ENCODE assay signal across 8 mouse cellular contexts in the genomic region with DNA sequence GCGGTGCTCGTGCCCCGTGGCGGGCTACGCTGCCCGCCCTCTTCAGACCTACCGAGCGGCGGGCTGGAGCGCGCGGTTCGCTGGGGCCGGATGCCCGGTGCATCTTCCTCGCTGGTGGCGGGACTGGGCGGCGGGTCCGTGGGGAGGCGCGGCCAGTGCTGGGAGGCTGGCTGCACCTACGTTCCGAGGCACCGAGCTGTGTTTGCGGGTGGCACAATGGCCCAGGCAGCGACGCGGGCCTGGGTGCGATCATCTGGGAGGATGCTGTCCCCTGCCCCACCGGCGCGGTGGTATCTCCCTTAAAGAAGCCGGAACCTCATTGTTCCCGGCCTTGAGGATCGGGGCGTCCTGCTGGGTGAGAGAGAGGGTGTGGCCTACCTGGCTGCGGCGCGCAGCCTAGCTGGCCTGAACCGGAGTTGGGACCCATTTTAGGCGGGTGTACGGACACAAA. TPM values are rescaled to one million over a fixed set of nuclear protein-coding genes. Genes with fewer than 3 reads are reported as not detected.
DNase-seq lines count a peak whose midpoint lies in the region; ATAC-seq and TF ChIP-seq lines count a peak whose summit lies in the region.

Gene Pdik1l (minus strand): TSS at position 321 of the 451 bp plus-strand sequence.

- peak within 1 kb of the TSS; percentile 85 for H3K27ac ChIP-seq in ES-Bruce4 (ENCODE audit: insufficient read depth, low read length)
- H3K27ac ChIP-seq in forebrain, embryonic 11.5 days (ENCODE audit: low read depth, low read length) = peak within 1 kb of the TSS; percentile 100
- H3K27ac ChIP-seq in heart, postnatal 0 days (ENCODE audit: low read depth) = peak within 1 kb of the TSS; percentile 96
- H3K27ac ChIP-seq in liver, postnatal 0 days (ENCODE audit: low read depth) = peak within 1 kb of the TSS; percentile 94
- H3K27ac ChIP-seq in neural tube, embryonic 14.5 days (ENCODE audit: low read depth, low read length) = peak within 1 kb of the TSS; percentile 100

- peak within 1 kb of the TSS; percentile 88 for H3K9ac ChIP-seq in ES-Bruce4 (ENCODE audit: low read depth, poor library complexity, severe bottlenecking)
- H3K9ac ChIP-seq in forebrain, embryonic 11.5 days (ENCODE audit: low read length) = peak within 1 kb of the TSS; percentile 99
- H3K9ac ChIP-seq in heart, postnatal 0 days (replicated peaks; ENCODE audit: low read depth, low read length) = peak within 1 kb of the TSS; percentile 86
- peak within 1 kb of the TSS; percentile 98 for H3K9ac ChIP-seq in liver, postnatal 0 days (replicated peaks)
- H3K9ac ChIP-seq in neural tube, embryonic 14.5 days (replicated peaks; ENCODE audit: low read depth, low read length) = peak within 1 kb of the TSS; percentile 97

- WGBS in forebrain, embryonic 11.5 days = 0% methylated on average over 43 of the region's 43 CpGs
- WGBS in heart, postnatal 0 days = under 1% methylated on average over 33 of the region's 43 CpGs
- under 1% methylated on average over 30 of the region's 43 CpGs for WGBS in liver, postnatal 0 days (ENCODE audit: insufficient replicate concordance)
- under 1% methylated on average over 42 of the region's 43 CpGs for WGBS in neural tube, embryonic 14.5 days

- peak within 1 kb of the TSS; percentile 87 for H3K4me3 ChIP-seq in ES-Bruce4 (ENCODE audit: low read depth, low read length)
- peak within 1 kb of the TSS; percentile 98 for H3K4me3 ChIP-seq in forebrain, embryonic 11.5 days (ENCODE audit: low read depth, low read length)
- H3K4me3 ChIP-seq in heart, postnatal 0 days (ENCODE audit: low read depth, low read length) = peak within 1 kb of the TSS; percentile 91
- peak within 1 kb of the TSS; percentile 98 for H3K4me3 ChIP-seq in liver, postnatal 0 days (ENCODE audit: low read depth, low read length)
- peak within 1 kb of the TSS; percentile 99 for H3K4me3 ChIP-seq in neural tube, embryonic 14.5 days (ENCODE audit: low read depth, low read length)

- no peaks in the 10 kb centered on the region for H3K27me3 ChIP-seq in ES-Bruce4 (ENCODE audit: control insufficient read depth, insufficient read depth, low read length, poor library complexity, severe bottlenecking)
- no peaks in the 10 kb centered on the region for H3K27me3 ChIP-seq in forebrain, embryonic 11.5 days (ENCODE audit: control insufficient read depth, insufficient read depth, low read length)
- H3K27me3 ChIP-seq in heart, postnatal 0 days (ENCODE audit: control insufficient read depth, insufficient read depth, low read length) = no peaks in the 10 kb centered on the region
- peaks cover 5% of the 10 kb centered on the region; the same call in 1 of the 2 replicates for H3K27me3 ChIP-seq in liver, postnatal 0 days (ENCODE audit: insufficient read depth, low read length)
- no peaks in the 10 kb centered on the region for H3K27me3 ChIP-seq in neural tube, embryonic 14.5 days (ENCODE audit: control insufficient read depth, insufficient read depth, low read length)

- ATAC-seq in forebrain, embryonic 11.5 days (replicated peaks; ENCODE audit: low FRiP score) = peak; percentile 77
- ATAC-seq in heart, postnatal 0 days (ENCODE audit: insufficient read depth, low read depth) = peak; percentile 82
- ATAC-seq in liver, postnatal 0 days = peak; percentile 72
- ATAC-seq in neural tube, embryonic 14.5 days (ENCODE audit: low read depth) = peak; percentile 83

- DNase-seq in c-Kit-positive CD71-negative TER-119-negative erythroid progenitor cells, embryonic 14.5 days (ENCODE audit: low read depth) = peak; percentile 74
- peak; percentile 91 for DNase-seq in forebrain, embryonic 11.5 days (ENCODE audit: low spot score)
- DNase-seq in heart, postnatal 0 days (ENCODE audit: low spot score) = peak; percentile 78
- DNase-seq in kidney, postnatal 4 days = peak; percentile 82 to 90
- peak; percentile 82 for DNase-seq in liver, postnatal 0 days
- DNase-seq in thymus, adult 18-20 months = peak; percentile 70 to 80

- no peaks in the 10 kb centered on the region for H3K4me1 ChIP-seq in ES-Bruce4 (ENCODE audit: control insufficient read depth, insufficient read depth, low read length)
- peaks cover 3% of the 10 kb centered on the region; the same call in 1 of the 2 replicates for H3K4me1 ChIP-seq in forebrain, embryonic 11.5 days (replicated peaks; ENCODE audit: control insufficient read depth, insufficient read depth, low read length)
- peaks cover 30% of the 10 kb centered on the region for H3K4me1 ChIP-seq in heart, postnatal 0 days (ENCODE audit: control insufficient read depth, insufficient read depth)
- H3K4me1 ChIP-seq in liver, postnatal 0 days (ENCODE audit: insufficient read depth) = peaks cover 25% of the 10 kb centered on the region
- peaks cover 19% of the 10 kb centered on the region for H3K4me1 ChIP-seq in neural tube, embryonic 14.5 days (ENCODE audit: control insufficient read depth, insufficient read depth, low read length)

- peaks cover 5% of the 10 kb centered on the region for H3K36me3 ChIP-seq in ES-Bruce4 (ENCODE audit: control insufficient read depth, insufficient read depth, low read length, poor library complexity, severe bottlenecking)
- H3K36me3 ChIP-seq in forebrain, embryonic 11.5 days (ENCODE audit: control insufficient read depth, insufficient read depth, low read length) = no peaks in the 10 kb centered on the region; the same call in 1 of the 2 replicates
- peaks cover 17% of the 10 kb centered on the region for H3K36me3 ChIP-seq in heart, postnatal 0 days (replicated peaks; ENCODE audit: control insufficient read depth, insufficient read depth, low read length)
- H3K36me3 ChIP-seq in liver, postnatal 0 days (replicated peaks; ENCODE audit: insufficient read depth, low read length) = peaks cover 18% of the 10 kb centered on the region
- peaks cover 15% of the 10 kb centered on the region for H3K36me3 ChIP-seq in neural tube, embryonic 14.5 days (ENCODE audit: control insufficient read depth, insufficient read depth, low read length)

- peak; percentile 35 for TF ChIP-seq POLR2A in ES-Bruce4 (IDR thresholded peaks at IDR 0.05; ENCODE audit: insufficient read depth, low read length)

- peak; percentile 79; the same call in 1 of the 2 replicates for TF ChIP-seq EP300 in ES-Bruce4 (IDR thresholded peaks at IDR 0.05; ENCODE audit: insufficient read depth, low read depth, low read length)
- no peak; the same call in 1 of the 2 replicates for TF ChIP-seq EP300 in heart, postnatal 0 days (IDR thresholded peaks at IDR 0.05; ENCODE audit: low read depth)
- TF ChIP-seq EP300 in liver, postnatal 0 days (IDR thresholded peaks at IDR 0.05; ENCODE audit: low read depth) = no peak

- H3K4me2 ChIP-seq in forebrain, embryonic 11.5 days (ENCODE audit: low read depth, low read length, severe bottlenecking) = peak within 1 kb of the TSS; percentile 91
- H3K4me2 ChIP-seq in heart, postnatal 0 days (ENCODE audit: low read depth, low read length) = peak within 1 kb of the TSS; percentile 95
- peak within 1 kb of the TSS; percentile 97 for H3K4me2 ChIP-seq in liver, postnatal 0 days (ENCODE audit: low read depth, low read length)
- H3K4me2 ChIP-seq in neural tube, embryonic 14.5 days (ENCODE audit: low read depth, low read length) = peak within 1 kb of the TSS; percentile 92

- H3K9me3 ChIP-seq in ES-Bruce4 (replicated peaks; ENCODE audit: control insufficient read depth, insufficient read depth, low read length, poor library complexity, severe bottlenecking) = no peaks in the 10 kb centered on the region
- no peaks in the 10 kb centered on the region for H3K9me3 ChIP-seq in forebrain, embryonic 11.5 days (ENCODE audit: control insufficient read depth, low read length)
- no peaks in the 10 kb centered on the region for H3K9me3 ChIP-seq in heart, postnatal 0 days (replicated peaks; ENCODE audit: control insufficient read depth, low read length)
- H3K9me3 ChIP-seq in liver, postnatal 0 days (ENCODE audit: low read length) = no peaks in the 10 kb centered on the region
- H3K9me3 ChIP-seq in neural tube, embryonic 14.5 days (ENCODE audit: control insufficient read depth, low read length) = no peaks in the 10 kb centered on the region

- no peak for TF ChIP-seq CTCF in ES-Bruce4 (IDR thresholded peaks at IDR 0.05; ENCODE audit: low read depth, low read length)
- no peak for TF ChIP-seq CTCF in heart, postnatal 0 days (IDR thresholded peaks at IDR 0.05; ENCODE audit: low read depth)
- TF ChIP-seq CTCF in liver, postnatal 0 days (IDR thresholded peaks at IDR 0.05; ENCODE audit: low read depth) = no peak

RNA-seq across cellular contexts. Expression of gene Pdik1l, which starts in this region (rescaled TPM):
- polyA plus RNA-seq in ES-Bruce4 (2011; ENCODE audit: insufficient read depth, insufficient read length, low read depth, missing spikeins) = 12.0 and 14.1 TPM in 2 replicates
- 26.7 and 31.2 TPM in 2 replicates for polyA plus RNA-seq in forebrain, embryonic 11.5 days (2014; fragmentation: Nextera tagmentation; extraction: Ambion mirVana)
- 6.6 and 31.0 TPM in 2 replicates for total RNA-seq in heart, postnatal 0 days (2014; rRNA removed; ENCODE audit: low replicate concordance)
- 7.7 and 9.4 TPM in 2 replicates for polyA plus RNA-seq in heart, postnatal 0 days (2015; fragmentation: Nextera tagmentation; extraction: Ambion mirVana)
- polyA plus RNA-seq in liver, postnatal 0 days (2015; fragmentation: Nextera tagmentation; extraction: Ambion mirVana) = 5.9 and 7.2 TPM in 2 replicates
- 38.5 and 43.9 TPM in 2 replicates for polyA plus RNA-seq in neural tube, embryonic 14.5 days (2014; fragmentation: Nextera tagmentation; extraction: Ambion mirVana)

Comparison
In these comparisons a context has a peak if more than half of its experiments do, and no peak if none do; other contexts are left out.
1. Peak in every context shown above with its lines: DNase-seq, ATAC-seq, H3K4me3 ChIP-seq and H3K27ac ChIP-seq.